Mouse (Mus musculus) C2C12 (cell line): ENCODE results near the gene Trrap.

Experiments used
- CEBPB ChIP-seq: IDR thresholded peaks from one replicate; pipeline ENCODE4 v1.6.1; 2011; ENCODE audit warnings: low read depth, mild to moderate bottlenecking, control low read depth, moderate library complexity
- CTCF ChIP-seq: IDR thresholded peaks from one replicate; pipeline ENCODE4 v1.5.1; 2011; ENCODE audit not compliant: control insufficient read depth, insufficient read depth, insufficient read length
- USF1 ChIP-seq: IDR thresholded peaks from one replicate; pipeline ENCODE4 v1.6.1; 2011; ENCODE audit warnings: low read depth, mild to moderate bottlenecking, control low read depth, moderate library complexity

DNA sequence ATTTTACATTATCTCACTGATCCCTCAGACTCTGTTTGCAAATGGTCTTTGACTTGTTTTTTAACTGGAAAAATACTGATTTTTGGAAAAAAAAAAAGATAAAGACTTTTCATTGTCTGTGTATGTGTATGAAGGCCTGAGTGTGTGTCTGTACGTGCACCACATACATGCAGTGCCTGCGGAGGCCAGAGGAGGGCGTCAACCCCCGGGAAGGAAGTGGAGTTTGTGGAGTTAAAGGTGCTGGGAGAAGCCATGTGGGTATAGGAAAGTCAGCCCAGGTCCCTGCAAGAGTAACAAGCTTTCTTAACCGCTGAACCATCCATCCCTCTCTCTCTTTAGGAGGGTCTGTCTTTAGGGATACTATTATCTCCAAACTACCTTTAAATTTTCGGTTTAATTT is 5.7 kb downstream of the Trrap start:
- no peak for TF ChIP-seq CTCF
- TF ChIP-seq CEBPB = no peak
- TF ChIP-seq USF1 = no peak
